ENCODE assay signal across 8 mouse cellular contexts in the genomic region with DNA sequence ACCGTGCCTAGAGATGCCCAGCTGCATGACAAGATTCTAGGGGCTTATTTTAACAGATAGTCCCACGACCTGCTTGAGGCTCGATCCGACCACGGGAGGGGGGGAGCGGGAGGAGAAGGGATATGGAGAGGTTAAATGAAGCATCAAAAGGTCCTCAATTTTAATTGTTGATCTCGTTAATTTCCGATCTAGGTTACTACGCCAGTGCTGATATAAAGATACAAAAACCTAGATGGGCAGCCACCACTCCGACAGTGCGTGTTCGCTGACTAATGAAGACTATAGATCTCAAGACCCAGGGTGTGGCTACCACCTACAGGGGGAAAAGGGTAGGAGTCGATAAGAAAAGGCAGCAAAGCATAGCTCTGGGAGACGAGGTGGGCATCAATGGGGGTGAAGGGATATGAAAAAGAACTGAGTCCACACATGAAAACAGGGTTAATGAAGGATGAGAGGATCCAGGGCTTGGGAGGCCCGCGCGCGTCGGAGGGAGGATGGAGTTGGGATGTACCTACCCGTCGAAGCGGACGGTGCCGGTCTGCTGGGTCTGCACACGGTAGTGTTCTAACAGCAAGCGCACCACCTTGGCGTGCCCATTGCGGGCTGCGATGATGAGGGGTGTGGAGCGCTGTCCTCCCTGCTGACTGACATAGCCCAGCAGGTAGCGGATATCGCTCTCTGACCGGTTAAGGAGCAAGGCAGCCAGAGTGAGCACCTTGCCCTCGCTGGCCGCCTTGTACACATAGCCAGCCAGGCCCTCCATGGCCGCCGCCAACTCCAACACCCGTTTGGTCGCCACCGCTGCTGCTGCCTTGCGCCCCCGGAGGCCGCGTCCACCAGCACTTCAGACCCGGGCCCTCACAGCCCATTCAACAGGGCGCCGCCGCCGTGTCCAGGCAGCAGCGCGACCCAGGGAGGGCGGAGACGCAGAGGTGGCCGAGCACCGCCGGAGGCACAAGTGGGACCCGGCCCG. TPM values are rescaled to one million over a fixed set of nuclear protein-coding genes. Genes with fewer than 3 reads are reported as not detected.
DNase-seq lines count a peak whose midpoint lies in the region; ATAC-seq and TF ChIP-seq lines count a peak whose summit lies in the region.

No protein-coding gene starts in this region.

- peak overlapping the region; percentile 67 for H3K4me2 ChIP-seq in hindbrain, embryonic 13.5 days
- peak overlapping the region; percentile 92 for H3K4me2 ChIP-seq in liver, postnatal 0 days (ENCODE audit: low read depth, low read length)

- no peaks in the 10 kb centered on the region for H3K9me3 ChIP-seq in ES-E14 (ENCODE audit: control insufficient read depth, insufficient read depth, low read depth, low read length)
- H3K9me3 ChIP-seq in embryonic facial prominence, embryonic 10.5 days = no peaks in the 10 kb centered on the region
- H3K9me3 ChIP-seq in hindbrain, embryonic 13.5 days = no peaks in the 10 kb centered on the region
- no peaks in the 10 kb centered on the region for H3K9me3 ChIP-seq in liver, postnatal 0 days (ENCODE audit: low read length)

- DNase-seq in layer of hippocampus, adult 11-12 months (ENCODE audit: low spot score) = peak; percentile 24
- no peak for DNase-seq in layer of hippocampus, adult 9-10 months (ENCODE audit: low spot score)
- no peak for DNase-seq in ES-E14 (ENCODE audit: low read depth, low spot score)
- DNase-seq in embryonic facial prominence, embryonic 10.5 days (ENCODE audit: low spot score) = no peak
- DNase-seq in liver, postnatal 0 days = no peak
- DNase-seq in right cerebral cortex, postnatal 14 days = peak; percentile 62
- no peak for DNase-seq in gastrocnemius, postnatal 10 days

- H3K9ac ChIP-seq in ES-E14 (ENCODE audit: insufficient read depth, low read depth, low read length, poor library complexity, severe bottlenecking) = peak overlapping the region; percentile 96
- H3K9ac ChIP-seq in hindbrain, embryonic 13.5 days = peak overlapping the region; percentile 96
- peak overlapping the region; percentile 97 for H3K9ac ChIP-seq in liver, postnatal 0 days (replicated peaks)

- H3K27me3 ChIP-seq in embryonic facial prominence, embryonic 10.5 days (replicated peaks; ENCODE audit: low read depth, poor library complexity, severe bottlenecking) = no peaks in the 10 kb centered on the region
- H3K27me3 ChIP-seq in hindbrain, embryonic 13.5 days = no peaks in the 10 kb centered on the region
- no peaks in the 10 kb centered on the region for H3K27me3 ChIP-seq in liver, postnatal 0 days (ENCODE audit: insufficient read depth, low read length)

- H3K36me3 ChIP-seq in ES-E14 (ENCODE audit: control insufficient read depth, insufficient read depth, low read length, poor library complexity, severe bottlenecking) = peaks cover 4% of the 10 kb centered on the region; the same call in 1 of the 2 replicates
- H3K36me3 ChIP-seq in embryonic facial prominence, embryonic 10.5 days (replicated peaks) = no peaks in the 10 kb centered on the region
- no peaks in the 10 kb centered on the region for H3K36me3 ChIP-seq in hindbrain, embryonic 13.5 days
- H3K36me3 ChIP-seq in liver, postnatal 0 days (replicated peaks; ENCODE audit: insufficient read depth, low read length) = no peaks in the 10 kb centered on the region

- H3K27ac ChIP-seq in ES-E14 (ENCODE audit: insufficient read depth, low read depth, low read length, poor library complexity, severe bottlenecking) = peak overlapping the region; percentile 77
- peak overlapping the region; percentile 97 for H3K27ac ChIP-seq in embryonic facial prominence, embryonic 10.5 days (replicated peaks)
- H3K27ac ChIP-seq in hindbrain, embryonic 13.5 days = peak overlapping the region; percentile 99
- peak overlapping the region; percentile 87 for H3K27ac ChIP-seq in liver, postnatal 0 days (ENCODE audit: low read depth)

- H3K4me3 ChIP-seq in ES-E14 (ENCODE audit: insufficient read depth in 1 of 2, low read depth in 1 of 2, low read length in 2 of 2, poor library complexity in 1 of 2, severe bottlenecking in 1 of 2) = peak overlapping the region; percentile 91 to 96
- peak overlapping the region; percentile 71 for H3K4me3 ChIP-seq in embryonic facial prominence, embryonic 10.5 days
- H3K4me3 ChIP-seq in hindbrain, embryonic 13.5 days = peak overlapping the region; percentile 97
- peak overlapping the region; percentile 98 for H3K4me3 ChIP-seq in liver, postnatal 0 days (ENCODE audit: low read depth, low read length)

- in situ Hi-C loops in ES-E14 (cut with MboI; ENCODE audit: low sequenced_read_pairs in 2 of 2, unreplicated experiment in 2 of 2) = no loop called here

- peak; percentile 77 for ATAC-seq in hindbrain, embryonic 13.5 days (ENCODE audit: low FRiP score)
- peak; percentile 30 for ATAC-seq in liver, postnatal 0 days

- TF ChIP-seq EP300 in liver, postnatal 0 days (IDR thresholded peaks at IDR 0.05; ENCODE audit: low read depth) = no peak

- peak; percentile 40 for TF ChIP-seq CTCF in liver, postnatal 0 days (IDR thresholded peaks at IDR 0.05; ENCODE audit: low read depth)

- under 1% methylated on average over 58 of the region's 58 CpGs for WGBS in embryonic facial prominence, embryonic 10.5 days
- under 1% methylated on average over 55 of the region's 58 CpGs for WGBS in hindbrain, embryonic 13.5 days
- WGBS in liver, postnatal 0 days (ENCODE audit: insufficient replicate concordance) = 3% methylated on average over 51 of the region's 58 CpGs

- peaks cover 3 to 5% of the 10 kb centered on the region in 2 experiments; a peak in 2 of 4 replicates for H3K4me1 ChIP-seq in ES-E14 (ENCODE audit: control insufficient read depth in 2 of 2, insufficient read depth in 2 of 2, low read length in 2 of 2, poor library complexity in 1 of 2)
- H3K4me1 ChIP-seq in embryonic facial prominence, embryonic 10.5 days = peaks cover 36% of the 10 kb centered on the region
- peaks cover 25% of the 10 kb centered on the region for H3K4me1 ChIP-seq in hindbrain, embryonic 13.5 days (replicated peaks)
- peaks cover 32% of the 10 kb centered on the region for H3K4me1 ChIP-seq in liver, postnatal 0 days (ENCODE audit: insufficient read depth)

TF ChIP-seq in ES-E14, 5 proteins besides CTCF, POLR2A, EP300 and RAD21:
- no peak for TF ChIP-seq ZNF384 (IDR thresholded peaks at IDR 0.05; ENCODE audit: low read depth, low read length)
- TF ChIP-seq CHD2 (IDR thresholded peaks at IDR 0.05; ENCODE audit: low read depth, low read length) = no peak
- TF ChIP-seq MAFK (IDR thresholded peaks at IDR 0.05; ENCODE audit: insufficient read depth, low read depth, low read length) = no peak

RNA-seq across cellular contexts. Expression of gene Fem1b, which starts 0.9 kb away (rescaled TPM):
- 73.0 and 94.4 TPM in 2 replicates for total RNA-seq in ES-E14 (2012; rRNA removed)
- polyA plus RNA-seq in embryonic facial prominence, embryonic 10.5 days (2016; fragmentation: Nextera tagmentation; extraction: Ambion mirVana) = 30.2 and 30.3 TPM in 2 replicates
- 48.2 and 49.5 TPM in 2 replicates for polyA plus RNA-seq in hindbrain, embryonic 13.5 days (2015; fragmentation: Nextera tagmentation; extraction: Ambion mirVana)
- 3.7 and 3.8 TPM in 2 replicates for polyA plus RNA-seq in liver, postnatal 0 days (2015; fragmentation: Nextera tagmentation; extraction: Ambion mirVana)
- total RNA-seq in gastrocnemius, postnatal 10 days (2021) = 10 to 100 TPM; 20.2 to 24.2 TPM

RNA-seq across cellular contexts. Expression of gene Cln6, which starts 27.8 kb away (rescaled TPM):
- total RNA-seq in ES-E14 (2012; rRNA removed) = 19.4 and 33.7 TPM in 2 replicates
- 11.2 and 12.1 TPM in 2 replicates for polyA plus RNA-seq in embryonic facial prominence, embryonic 10.5 days (2016; fragmentation: Nextera tagmentation; extraction: Ambion mirVana)
- 6.0 and 6.1 TPM in 2 replicates for polyA plus RNA-seq in hindbrain, embryonic 13.5 days (2015; fragmentation: Nextera tagmentation; extraction: Ambion mirVana)
- 9.9 and 10.6 TPM in 2 replicates for polyA plus RNA-seq in liver, postnatal 0 days (2015; fragmentation: Nextera tagmentation; extraction: Ambion mirVana)
- 10 to 100 TPM; 12.1 to 13.1 TPM for total RNA-seq in gastrocnemius, postnatal 10 days (2021)

RNA-seq across cellular contexts. Expression of gene Calml4, which starts 47.1 kb away (rescaled TPM):
- 10.2 and 23.9 TPM in 2 replicates for total RNA-seq in ES-E14 (2012; rRNA removed)
- polyA plus RNA-seq in embryonic facial prominence, embryonic 10.5 days (2016; fragmentation: Nextera tagmentation; extraction: Ambion mirVana) = 0.36 and 0.67 TPM in 2 replicates
- 10.4 and 21.2 TPM in 2 replicates for polyA plus RNA-seq in hindbrain, embryonic 13.5 days (2015; fragmentation: Nextera tagmentation; extraction: Ambion mirVana)
- polyA plus RNA-seq in liver, postnatal 0 days (2015; fragmentation: Nextera tagmentation; extraction: Ambion mirVana) = 16.4 and 17.5 TPM in 2 replicates
- 1 to 10 TPM; 7.1 TPM for total RNA-seq in gastrocnemius, postnatal 10 days (2021)

Comparison
In these comparisons a context has a peak if more than half of its experiments do, and no peak if none do; other contexts are left out.
1. DNase-seq: peak in layer of hippocampus, adult 11-12 months (single experiment) and right cerebral cortex, postnatal 14 days (single experiment); none in layer of hippocampus, adult 9-10 months (single experiment), ES-E14 (single experiment), embryonic facial prominence, embryonic 10.5 days (single experiment), liver, postnatal 0 days (single experiment) and gastrocnemius, postnatal 10 days (single experiment).
2. Peak in every context shown above with its lines, with median percentiles within 50 percentile points of each other: H3K27ac ChIP-seq, H3K4me3 ChIP-seq and H3K9ac ChIP-seq.